Mouse (Mus musculus) neural tube, embryonic 15.5 days (tissue): ENCODE measurements around the gene Rxfp4. TPM values are rescaled to one million over a fixed set of nuclear protein-coding genes. Genes with fewer than 3 reads are reported as not detected.

Experiments used
- ATAC-seq: fragments of 200-750 bp; cut with Nextera tagmentation; 2 replicates; pipeline ENCODE4 v1.8.0; 2017; ENCODE audit warnings: mild to moderate bottlenecking, moderate TSS enrichment, moderate library complexity; ENCODE audit not compliant: low FRiP score
- H3K27ac ChIP-seq: fragments of 300-500 bp; sonication (generic); replicated peaks from 2 replicates; pipeline ENCODE4 v1.5.1; 2015; ENCODE audit warnings: mild to moderate bottlenecking, inconsistent platforms
- H3K27me3 ChIP-seq: fragments of 300-500 bp; sonication (generic); replicated peaks from 2 replicates; pipeline ENCODE4 v1.6.1; 2015; ENCODE audit warnings: inconsistent platforms
- H3K36me3 ChIP-seq: fragments of 300-500 bp; sonication (generic); 2 replicates; pipeline ENCODE4 v1.6.1; 2015; ENCODE audit warnings: inconsistent platforms
- H3K4me1 ChIP-seq: fragments of 300-500 bp; sonication (generic); 2 replicates; pipeline ENCODE4 v1.6.1; 2015; ENCODE audit warnings: inconsistent platforms
- H3K4me2 ChIP-seq: fragments of 300-500 bp; sonication (generic); 2 replicates; pipeline ENCODE4 v1.6.1; 2015; ENCODE audit warnings: inconsistent platforms, mild to moderate bottlenecking, moderate library complexity
- H3K4me3 ChIP-seq: fragments of 300-500 bp; sonication (generic); replicated peaks from 2 replicates; pipeline ENCODE4 v1.5.1; 2015; ENCODE audit warnings: mild to moderate bottlenecking, inconsistent platforms
- H3K9ac ChIP-seq: fragments of 300-500 bp; sonication (generic); replicated peaks from 2 replicates; pipeline ENCODE4 v1.6.1; 2015; ENCODE audit warnings: mild to moderate bottlenecking, inconsistent platforms
- H3K9me3 ChIP-seq: fragments of 300-500 bp; sonication (generic); replicated peaks from 2 replicates; pipeline ENCODE4 v1.6.1; 2016; ENCODE audit warnings: inconsistent platforms
- WGBS: fragments of 180-500 bp; shearing (Covaris S2); methylation state at CpG from one replicate; pipeline ENCODE4 v1.1.7; 2015; ENCODE audit warnings: mixed read lengths; 5-methylcytosine and 5-hydroxymethylcytosine counted together
- polyA plus RNA-seq: library from polyadenylated mRNA; unstranded; fragments of >200 nt; fragmentation: Nextera tagmentation; extraction: Ambion mirVana; gene quantifications from 2 replicates; pipeline ENCODE4 v1.2.1, GENCODE M21; 2015

Gene Rxfp4
- polyA plus RNA-seq, 1 experiment from 2014 or later: not detected

DNA sequence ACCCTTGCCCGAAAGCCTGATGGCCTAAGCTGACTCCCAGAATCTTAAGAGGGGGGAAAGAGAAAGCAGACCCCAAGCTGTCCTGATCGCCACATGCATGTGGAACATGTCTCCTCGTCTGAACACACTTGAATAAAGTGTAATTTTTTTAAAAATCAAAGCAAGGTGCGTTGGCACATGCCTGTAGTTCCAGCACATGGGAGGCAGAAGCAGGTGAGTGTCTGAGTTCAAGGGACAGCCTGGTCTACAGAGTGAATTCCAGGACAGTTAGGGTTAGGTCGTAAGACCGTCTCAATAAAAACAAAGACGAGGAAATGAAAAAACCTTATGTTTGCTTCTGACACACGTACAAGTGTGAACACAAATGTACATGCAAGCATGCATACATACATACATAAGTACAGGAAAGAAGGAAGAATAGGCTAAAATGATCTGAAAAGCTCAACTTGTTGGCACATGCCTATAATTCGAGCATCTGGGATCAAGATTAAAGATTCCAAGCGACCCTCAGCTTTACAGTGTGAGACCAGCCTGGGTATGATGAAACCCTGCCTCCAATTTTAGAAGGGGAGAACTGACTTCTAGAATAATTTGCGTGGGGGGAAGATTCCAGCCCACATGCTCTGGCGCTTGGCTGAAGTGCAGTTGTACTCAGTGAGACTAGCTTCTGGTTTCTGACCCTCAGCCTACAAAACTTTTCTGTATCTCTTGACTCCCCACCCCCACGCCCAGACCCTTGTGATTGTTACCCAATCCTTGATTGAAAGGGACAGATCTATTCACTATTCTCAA lies 2.0 kb downstream of the Rxfp4 start:
- no peak overlapping the region for H3K9ac ChIP-seq

DNA sequence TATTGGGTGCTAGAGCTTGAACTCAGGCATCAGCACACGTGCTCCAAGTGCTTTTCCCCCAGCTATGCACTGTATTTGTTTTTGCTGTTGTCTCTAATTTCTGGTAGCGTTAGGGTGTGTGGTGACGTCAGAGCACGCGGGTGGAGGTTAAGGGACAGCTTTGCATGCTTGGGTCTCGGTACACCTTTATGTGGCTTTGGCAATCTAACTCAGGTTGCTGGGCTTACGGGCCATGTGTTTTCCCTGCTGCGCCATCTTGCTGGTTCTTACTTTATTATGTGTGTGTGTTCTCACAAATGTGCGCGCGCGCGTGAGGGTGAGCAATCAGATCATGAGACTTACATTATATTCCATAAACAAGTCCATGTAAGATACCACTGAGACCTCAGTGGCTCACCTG lies 3.0 kb downstream of the Rxfp4 start:
- WGBS: 93% methylated on average over 13 of the region's 13 CpGs
- H3K27me3 ChIP-seq: no peaks in the 10 kb centered on the region
- ATAC-seq: no peak
- no peak overlapping the region for H3K27ac ChIP-seq
- no peaks in the 10 kb centered on the region for H3K9me3 ChIP-seq
- H3K4me1 ChIP-seq: 0 out of 2 replicates have a peak, but pooled peaks cover 8% of the 10 kb centered on the region
- H3K9ac ChIP-seq: no peak overlapping the region
- no peak overlapping the region for H3K4me3 ChIP-seq
- H3K4me2 ChIP-seq: no peak overlapping the region
- H3K36me3 ChIP-seq: peaks cover 32% of the 10 kb centered on the region

More for the DNA sequence above, 2.0 kb downstream of the Rxfp4 start:
- H3K27ac ChIP-seq: no peak overlapping the region
- H3K36me3 ChIP-seq: peaks cover 24% of the 10 kb centered on the region
- no peak overlapping the region for H3K4me3 ChIP-seq
- WGBS: 85% methylated on average over 13 of the region's 13 CpGs
- ATAC-seq: no peak
- H3K4me2 ChIP-seq: no peak overlapping the region
- H3K27me3 ChIP-seq: no peaks in the 10 kb centered on the region
- H3K9me3 ChIP-seq: no peaks in the 10 kb centered on the region
- H3K4me1 ChIP-seq: 0 out of 2 replicates have a peak, but pooled peaks cover 8% of the 10 kb centered on the region

DNA sequence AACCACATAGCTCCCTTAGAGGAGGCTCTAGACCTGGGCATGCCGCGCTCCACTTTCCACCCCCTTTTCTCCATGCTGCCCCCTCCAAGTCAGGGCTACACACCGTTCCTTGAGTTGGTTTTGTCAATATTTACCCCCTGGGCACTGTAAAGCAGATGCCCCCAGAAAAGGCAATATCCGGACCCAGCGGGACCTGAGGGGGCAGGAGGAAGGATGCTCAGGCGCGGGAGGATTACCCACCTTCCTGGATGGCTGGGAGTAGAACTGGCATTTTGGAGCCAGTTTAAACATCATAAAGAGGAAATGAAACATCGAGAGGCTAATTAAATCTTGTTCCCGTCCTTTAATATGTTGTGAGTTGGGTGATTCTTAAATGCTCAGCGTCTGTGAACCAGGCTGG lies 3.8 kb downstream of the Rxfp4 start:
- H3K27me3 ChIP-seq: no peaks in the 10 kb centered on the region
- peak overlapping the region; percentile 43; the same call in 1 of the 2 replicates for H3K27ac ChIP-seq
- H3K4me3 ChIP-seq: no peak overlapping the region
- H3K9me3 ChIP-seq: no peaks in the 10 kb centered on the region
- ATAC-seq: no peak
- H3K4me1 ChIP-seq: 0 out of 2 replicates have a peak, but pooled peaks cover 8% of the 10 kb centered on the region
- H3K4me2 ChIP-seq: no peak overlapping the region
- H3K36me3 ChIP-seq: peaks cover 39% of the 10 kb centered on the region
- H3K9ac ChIP-seq: no peak overlapping the region
- WGBS: 63% methylated on average over 10 of the region's 10 CpGs

DNA sequence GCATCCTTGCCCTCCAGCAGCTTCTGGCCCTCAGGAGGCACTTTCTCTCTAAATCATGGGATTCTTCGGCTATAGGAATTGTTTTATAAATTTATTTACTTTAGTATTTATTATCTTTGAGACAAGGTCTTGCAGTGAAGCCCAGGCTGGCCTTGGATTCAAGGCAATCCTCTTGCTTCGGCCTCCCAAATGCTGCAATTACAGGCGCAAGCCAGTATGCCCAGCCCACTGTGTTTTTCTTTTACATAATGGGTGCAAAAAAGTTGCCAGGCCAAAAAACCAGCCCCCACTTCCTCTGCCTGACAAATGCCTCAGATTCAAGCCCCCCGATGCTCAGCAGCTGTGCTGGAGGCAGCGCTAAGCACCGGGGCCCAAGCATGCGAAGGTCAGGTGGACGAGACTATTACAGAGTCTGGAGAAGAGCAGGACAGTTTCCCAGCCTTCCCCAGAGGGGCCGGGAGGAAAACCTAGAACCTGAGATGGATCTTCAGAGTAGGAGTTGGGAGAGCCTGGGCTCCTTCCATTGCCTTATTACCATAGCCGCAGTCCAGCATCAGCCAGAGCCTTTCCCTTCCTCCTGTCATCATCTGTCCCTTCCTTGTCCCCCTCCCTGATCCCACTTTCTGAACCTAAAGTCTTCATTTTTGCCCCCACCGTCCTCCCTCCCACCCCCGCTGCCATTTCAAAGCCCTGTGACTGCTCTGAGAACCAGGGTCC lies 4.3 kb downstream of the Rxfp4 start:
- Histone ChIP-seq H3K9ac (no peak overlapping the region), H3K4me1 (0 out of 2 replicates have a peak, but pooled peaks cover 8% of the 10 kb centered on the region), H3K27ac (peak overlapping the region; percentile 48; the same call in 1 of the 2 replicates), H3K4me2 (no peak overlapping the region), H3K36me3 (peaks cover 45% of the 10 kb centered on the region), H3K27me3 (no peaks in the 10 kb centered on the region), H3K9me3 (no peaks in the 10 kb centered on the region), H3K4me3 (no peak overlapping the region)
- ATAC-seq: no peak
- WGBS: 87% methylated on average over 12 of the region's 12 CpGs

DNA sequence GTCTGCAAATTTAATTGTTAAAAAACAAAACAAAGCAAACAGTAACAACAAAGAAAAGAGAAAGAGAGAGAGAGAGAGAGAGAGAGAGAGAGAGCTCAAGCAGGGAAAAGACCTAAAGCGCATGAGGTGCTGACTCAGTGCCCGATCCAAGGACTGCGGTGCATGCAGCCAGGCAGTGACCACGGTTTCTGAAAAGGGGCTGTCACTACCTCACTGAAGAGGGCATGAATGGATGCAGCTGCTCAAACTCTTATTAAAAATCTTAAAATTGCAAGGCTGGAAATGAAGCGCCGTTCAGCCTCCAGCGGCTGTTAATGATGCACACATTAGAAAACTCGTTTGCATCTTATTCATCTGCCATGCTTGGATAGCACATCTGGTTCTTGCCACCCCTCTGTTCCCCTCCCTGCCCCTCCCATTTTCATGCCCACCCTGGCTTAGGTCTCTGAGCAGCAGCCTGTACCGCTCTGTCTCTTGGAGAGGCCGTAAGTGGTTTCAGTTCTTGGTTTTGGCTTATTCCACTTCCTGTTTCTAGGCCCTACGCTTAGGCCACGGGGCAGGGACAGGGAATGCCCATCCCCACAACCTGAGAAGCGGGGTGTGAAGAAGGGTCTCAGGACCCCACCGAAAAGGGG lies 5.0 kb downstream of the Rxfp4 start:
- Histone ChIP-seq H3K27me3 (no peaks in the 10 kb centered on the region), H3K9me3 (no peaks in the 10 kb centered on the region), H3K27ac (0 out of 2 replicates have a peak overlapping the region, but pooled peaks have one; percentile 48), H3K4me2 (no peak overlapping the region), H3K4me3 (no peak overlapping the region), H3K4me1 (0 out of 2 replicates have a peak, but pooled peaks cover 8% of the 10 kb centered on the region), H3K9ac (no peak overlapping the region), H3K36me3 (peaks cover 52% of the 10 kb centered on the region)
- ATAC-seq: no peak
- 78% methylated on average over 14 of the region's 14 CpGs for WGBS

DNA sequence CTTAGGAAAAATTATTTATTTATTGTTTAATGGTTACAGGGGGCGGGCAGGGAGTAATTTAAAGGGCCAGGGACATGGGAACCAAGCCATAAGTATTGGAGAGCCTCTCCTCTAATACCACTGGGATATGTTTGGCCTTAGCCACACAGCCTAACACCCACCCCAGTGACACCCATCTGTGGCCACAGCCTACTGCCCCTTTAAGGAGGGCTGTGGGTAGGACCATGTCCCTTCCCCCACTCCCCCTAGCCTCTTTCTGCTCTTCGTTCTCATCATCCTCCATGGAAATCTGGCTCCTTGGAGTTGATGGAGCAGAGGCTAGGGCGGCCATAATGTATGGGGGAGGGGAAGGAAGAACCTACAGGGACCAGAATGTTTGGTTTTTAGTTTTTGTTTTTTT lies 5.9 kb downstream of the Rxfp4 start:
- no peak for ATAC-seq
- H3K36me3 ChIP-seq: peaks cover 60% of the 10 kb centered on the region
- no peak overlapping the region for H3K27ac ChIP-seq
- 0 out of 2 replicates have a peak, but pooled peaks cover 8% of the 10 kb centered on the region for H3K4me1 ChIP-seq
- H3K9ac ChIP-seq: no peak overlapping the region
- H3K4me2 ChIP-seq: no peak overlapping the region
- no peak overlapping the region for H3K4me3 ChIP-seq
- no peaks in the 10 kb centered on the region for H3K27me3 ChIP-seq
- H3K9me3 ChIP-seq: no peaks in the 10 kb centered on the region
- WGBS: 77% methylated on average over 3 of the region's 3 CpGs

DNA sequence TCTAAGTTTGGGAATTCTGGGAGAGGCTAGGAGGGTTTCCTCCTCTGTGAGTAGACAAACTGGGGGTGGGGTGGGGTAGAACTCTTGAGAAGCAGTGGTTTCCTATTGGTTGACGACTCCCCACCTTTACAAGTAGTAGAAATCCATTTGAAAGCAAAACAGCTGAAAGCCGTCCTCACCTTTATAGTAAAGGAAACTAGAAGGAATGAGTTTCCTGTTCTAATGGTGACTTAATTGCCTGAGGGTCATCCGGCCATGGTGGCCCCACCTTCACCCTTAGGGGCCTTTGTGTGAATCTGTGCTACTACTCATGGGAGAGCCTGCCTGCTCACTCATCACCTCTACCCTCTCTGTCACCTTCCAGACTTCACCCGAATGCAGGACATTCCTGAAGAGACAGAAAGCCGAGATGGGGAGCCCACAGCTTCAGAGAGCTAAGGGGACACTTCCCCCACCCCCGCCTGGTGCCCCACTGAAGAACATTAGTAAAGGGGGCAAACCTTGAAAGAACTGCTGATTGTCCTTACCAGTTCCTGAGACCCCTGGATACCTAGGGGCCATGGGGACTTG lies 6.4 kb downstream of the Rxfp4 start:
- no peak for ATAC-seq
- H3K4me2 ChIP-seq: no peak overlapping the region
- H3K9me3 ChIP-seq: no peaks in the 10 kb centered on the region
- 0 out of 2 replicates have a peak, but pooled peaks cover 8% of the 10 kb centered on the region for H3K4me1 ChIP-seq
- no peak overlapping the region for H3K27ac ChIP-seq
- H3K4me3 ChIP-seq: no peak overlapping the region
- H3K27me3 ChIP-seq: no peaks in the 10 kb centered on the region
- no peak overlapping the region for H3K9ac ChIP-seq
- H3K36me3 ChIP-seq: peaks cover 66% of the 10 kb centered on the region
- WGBS: 63% methylated on average over 6 of the region's 6 CpGs

DNA sequence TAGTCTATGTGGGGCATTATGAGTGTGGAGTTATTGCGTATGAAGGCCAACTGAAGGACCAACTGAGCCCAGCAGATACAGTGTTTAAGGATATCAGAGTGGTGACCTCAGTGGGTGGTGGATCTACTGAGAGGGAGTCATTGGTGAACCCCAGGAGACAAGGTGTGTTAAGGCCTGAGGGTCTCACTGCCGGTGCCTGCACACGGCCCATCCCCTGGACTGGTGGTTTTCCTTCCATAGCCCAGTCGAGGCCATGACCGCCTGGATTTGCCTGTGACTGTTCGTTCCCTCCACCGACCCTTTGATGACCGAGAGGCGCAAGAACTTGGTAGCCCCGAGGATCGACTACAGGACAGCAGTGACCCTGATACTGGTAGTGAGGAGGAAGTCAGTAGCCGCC lies 7.0 kb downstream of the Rxfp4 start:
- H3K27ac ChIP-seq: no peak overlapping the region
- 0 out of 2 replicates have a peak, but pooled peaks cover 8% of the 10 kb centered on the region for H3K4me1 ChIP-seq
- no peak overlapping the region for H3K4me3 ChIP-seq
- ATAC-seq: no peak
- peaks cover 69% of the 10 kb centered on the region for H3K36me3 ChIP-seq
- WGBS: 90% methylated on average over 12 of the region's 12 CpGs
- H3K9me3 ChIP-seq: no peaks in the 10 kb centered on the region
- no peaks in the 10 kb centered on the region for H3K27me3 ChIP-seq
- H3K4me2 ChIP-seq: no peak overlapping the region
- H3K9ac ChIP-seq: no peak overlapping the region

DNA sequence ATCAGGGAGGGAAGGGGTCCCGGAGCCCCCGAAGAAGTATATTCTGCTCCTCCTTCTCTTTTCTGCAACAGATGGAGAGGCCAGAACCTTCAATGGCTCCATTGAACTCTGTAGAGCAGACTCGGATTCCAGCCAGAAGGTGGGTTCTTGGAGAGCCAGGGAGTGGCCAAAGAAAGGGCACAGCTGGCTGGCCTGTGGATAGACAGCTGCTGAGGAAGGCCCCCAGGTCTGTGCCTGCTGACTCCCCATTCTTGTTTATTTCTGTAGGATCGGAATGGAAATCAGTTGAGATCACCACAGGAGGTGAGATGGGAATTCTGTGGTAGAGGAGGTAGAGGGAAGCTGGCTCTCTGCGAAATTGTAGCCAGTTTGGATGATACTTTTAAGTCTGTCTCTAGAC lies 9.9 kb downstream of the Rxfp4 start:
- no peaks in the 10 kb centered on the region for H3K4me1 ChIP-seq
- no peaks in the 10 kb centered on the region for H3K27me3 ChIP-seq
- H3K36me3 ChIP-seq: peaks cover 93% of the 10 kb centered on the region
- WGBS: 86% methylated on average over 5 of the region's 5 CpGs
- ATAC-seq: no peak
- no peaks in the 10 kb centered on the region for H3K9me3 ChIP-seq
- no peak overlapping the region for H3K4me2 ChIP-seq
- H3K9ac ChIP-seq: no peak overlapping the region
- no peak overlapping the region for H3K4me3 ChIP-seq
- no peak overlapping the region for H3K27ac ChIP-seq

DNA sequence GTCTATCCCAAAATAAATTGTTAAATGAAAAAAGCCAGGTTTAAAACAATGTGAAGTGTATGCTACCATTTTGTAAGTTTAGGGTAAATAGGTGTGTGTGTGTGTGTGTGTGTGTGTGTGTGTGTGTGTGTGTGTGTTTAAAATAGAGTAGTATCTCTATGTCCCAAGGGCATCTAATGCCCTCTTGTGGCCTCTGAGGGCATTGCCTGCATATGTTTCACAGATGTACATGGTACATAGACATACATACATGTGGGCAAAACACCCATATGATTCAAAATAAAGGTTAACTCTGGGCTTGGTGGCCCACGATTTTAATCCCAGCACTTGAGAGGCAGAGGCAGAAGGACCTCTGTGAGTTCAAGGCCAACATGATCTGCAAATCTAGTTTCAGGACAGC lies 12.3 kb downstream of the Rxfp4 start:
- H3K4me3 ChIP-seq: no peak overlapping the region
- H3K27me3 ChIP-seq: no peaks in the 10 kb centered on the region
- H3K4me2 ChIP-seq: no peak overlapping the region
- 86% methylated on average over 1 of the region's 1 CpGs for WGBS
- no peak overlapping the region for H3K27ac ChIP-seq
- no peak overlapping the region for H3K9ac ChIP-seq
- no peak; the same call in 1 of the 2 replicates for ATAC-seq
- H3K9me3 ChIP-seq: no peaks in the 10 kb centered on the region
- H3K4me1 ChIP-seq: no peaks in the 10 kb centered on the region
- H3K36me3 ChIP-seq: peaks cover 90% of the 10 kb centered on the region

DNA sequence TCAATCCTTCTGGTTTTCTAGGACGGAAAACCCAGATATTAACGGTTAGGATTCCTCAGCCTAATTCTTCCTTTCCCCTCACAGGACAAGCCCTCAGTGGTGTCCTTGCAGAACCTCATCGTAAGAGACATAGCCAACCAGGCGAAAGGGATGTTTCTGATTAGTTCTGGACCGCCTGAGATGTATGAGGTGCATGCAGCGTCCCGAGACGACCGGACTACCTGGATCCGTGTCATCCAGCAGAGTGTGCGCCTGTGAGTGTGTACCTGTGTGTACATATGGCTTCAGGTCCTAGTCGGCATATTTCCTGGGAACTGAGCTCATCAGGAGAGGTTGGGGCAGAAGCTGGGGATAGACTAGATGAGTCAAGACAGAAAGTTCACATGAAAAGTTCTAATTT lies 13.7 kb downstream of the Rxfp4 start:
- no peak for ATAC-seq
- Histone ChIP-seq H3K4me2 (no peak overlapping the region), H3K4me1 (no peaks in the 10 kb centered on the region), H3K36me3 (peaks cover 93% of the 10 kb centered on the region), H3K9ac (no peak overlapping the region), H3K9me3 (no peaks in the 10 kb centered on the region), H3K4me3 (no peak overlapping the region), H3K27ac (no peak overlapping the region), H3K27me3 (no peaks in the 10 kb centered on the region)
- WGBS: 95% methylated on average over 12 of the region's 12 CpGs
